Mouse (Mus musculus) bone marrow, adult 2 months (tissue): ENCODE data around the gene Ubald2. TPM values are rescaled to one million over a fixed set of nuclear protein-coding genes. Genes with fewer than 3 reads are reported as not detected.
A peak's percentile ranks its signal among the peaks of the same experiment; 100 is the strongest.

ENCODE experiments used
- H3K27ac ChIP-seq: fragments of 200-500 bp; 2 replicates; pipeline ENCODE4 v1.5.1; 2012; ENCODE audit warnings: low read depth, mild to moderate bottlenecking, control low read depth, inconsistent platforms, low read length; ENCODE audit not compliant: control insufficient read depth, poor library complexity, insufficient read depth
- H3K4me1 ChIP-seq: fragments of 200-500 bp; 2 replicates; pipeline ENCODE4 v1.6.1; 2011; ENCODE audit warnings: low read length; ENCODE audit not compliant: control insufficient read depth, insufficient read depth
- H3K4me3 ChIP-seq: fragments of 200-500 bp; replicated peaks from 2 replicates; pipeline ENCODE3; 2011; ENCODE audit warnings: mild to moderate bottlenecking, low read depth, low read length, control low read depth; ENCODE audit not compliant: control insufficient read depth
- CTCF ChIP-seq: fragments of 200-500 bp; IDR thresholded peaks from 2 replicates; pipeline ENCODE4 v1.5.1; 2011; ENCODE audit warnings: low read length, control low read depth; ENCODE audit not compliant: control insufficient read depth, insufficient read depth
- POLR2A ChIP-seq: fragments of 200-500 bp; IDR thresholded peaks from 2 replicates; pipeline ENCODE4 v1.6.1; 2011; ENCODE audit warnings: low read depth, mild to moderate bottlenecking, control low read depth, low read length, borderline replicate concordance; ENCODE audit not compliant: control insufficient read depth
- WGBS: fragments of 180-500 bp; shearing (Covaris S2); methylation state at CpG from one replicate; pipeline ENCODE4 v1.1.7; 2018; 5-methylcytosine and 5-hydroxymethylcytosine counted together
- polyA plus RNA-seq: library from polyadenylated mRNA; stranded (reverse); fragments of >200 nt; gene quantifications from 2 replicates; pipeline ENCODE4 v1.2.4, GENCODE M21; 2011; ENCODE audit warnings: low replicate concordance; ENCODE audit not compliant: missing spikeins, insufficient read depth, insufficient read length

Gene Ubald2
- polyA plus RNA-seq, 1 experiment = 172 TPM

DNA sequence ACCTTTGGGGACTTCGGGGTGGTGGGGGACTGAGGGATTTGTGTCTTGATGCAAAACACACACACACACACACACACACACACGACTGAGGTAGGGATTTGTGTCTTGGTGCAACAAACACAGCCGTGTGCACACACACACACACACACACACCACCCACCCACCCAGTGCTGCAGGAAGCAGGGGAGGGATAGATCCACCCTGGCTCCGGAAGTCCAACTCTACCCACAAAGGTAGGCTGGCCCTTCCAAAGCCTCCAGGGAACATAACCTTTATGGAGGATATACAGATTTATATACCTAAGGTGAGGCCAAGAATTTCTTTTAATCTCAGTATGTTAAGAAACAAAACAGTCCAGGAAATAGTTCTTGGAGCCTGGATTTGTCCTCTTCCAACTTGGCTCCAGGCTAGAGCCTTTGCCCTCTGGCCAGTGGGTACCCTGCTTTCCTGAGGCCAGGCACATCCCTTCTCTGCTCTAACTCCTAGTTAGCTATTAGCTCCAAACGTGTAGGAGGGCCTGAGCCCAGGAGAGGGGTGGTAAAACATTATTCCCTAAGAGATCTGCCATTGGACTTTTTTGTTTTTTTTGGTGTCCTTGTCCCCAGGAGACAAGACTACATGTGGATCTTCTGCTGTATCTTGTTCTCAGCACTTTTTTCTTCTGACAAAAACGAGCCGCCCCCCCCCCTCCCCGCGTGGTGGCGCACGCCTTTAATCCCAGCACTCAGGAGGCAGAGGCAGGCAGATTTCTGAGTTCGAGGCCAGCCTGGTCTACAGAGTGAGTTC, 1.3 kb downstream of the Ubald2 start:
- 35% methylated on average over 12 of the region's 12 CpGs for WGBS
- peak overlapping the region; percentile 95 for H3K27ac ChIP-seq
- H3K4me3 ChIP-seq = peak overlapping the region; percentile 98
- peaks cover 4% of the 10 kb centered on the region for H3K4me1 ChIP-seq
- TF ChIP-seq POLR2A (no peak), CTCF (no peak)

DNA sequence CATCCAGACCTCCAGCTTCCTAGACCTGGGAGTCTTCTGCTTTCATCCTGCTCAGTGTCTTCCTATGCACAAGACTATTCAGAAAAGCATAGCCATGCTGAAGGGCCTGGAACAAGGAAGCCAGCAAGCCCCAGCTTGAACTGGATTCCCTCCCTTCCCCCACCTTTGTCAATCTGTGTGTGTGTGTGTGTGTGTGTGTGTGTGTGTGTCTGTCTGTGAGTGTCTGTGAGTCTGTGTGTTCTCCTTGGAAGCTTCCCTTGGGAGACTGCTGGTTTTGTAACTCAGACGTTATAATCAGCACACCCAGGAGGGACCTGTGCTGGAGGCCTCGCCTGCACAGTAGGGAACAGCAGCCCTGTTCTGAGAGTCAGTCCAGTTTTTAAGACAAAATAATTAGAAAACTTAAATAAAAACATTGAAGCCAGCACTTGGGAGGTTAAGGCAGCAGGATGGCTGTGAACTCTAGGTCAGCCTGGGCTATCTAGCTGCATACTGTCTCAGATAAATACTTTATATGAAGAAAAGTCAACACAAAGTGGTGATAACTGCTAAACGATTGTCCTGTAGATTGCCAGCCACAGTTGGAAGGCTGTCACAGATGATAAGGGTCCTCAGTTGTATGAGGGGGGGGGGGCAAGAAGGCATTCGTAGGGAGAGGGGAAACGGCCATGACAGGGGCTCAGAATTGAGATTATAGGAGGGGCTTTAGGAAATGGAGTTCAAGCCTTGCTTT, 2.3 kb downstream of the Ubald2 start:
- Histone ChIP-seq H3K4me1 (peaks cover 2% of the 10 kb centered on the region; the same call in 1 of the 2 replicates), H3K4me3 (peak overlapping the region; percentile 32), H3K27ac (peak overlapping the region; percentile 86)
- 6% methylated on average over 5 of the region's 5 CpGs for WGBS
- no peak for TF ChIP-seq CTCF
- TF ChIP-seq POLR2A = no peak

- TF ChIP-seq CTCF = no peak
- no peak for TF ChIP-seq POLR2A
- Histone ChIP-seq H3K27ac (peak overlapping the region; percentile 86), H3K4me3 (peak overlapping the region; percentile 30), H3K4me1 (peaks cover 2% of the 10 kb centered on the region; the same call in 1 of the 2 replicates)
- 9% methylated on average over 4 of the region's 4 CpGs for WGBS
These were observed 2.9 kb downstream of the Ubald2 start for GRCm38 (mm10) chr11:116436725-116437331.

DNA sequence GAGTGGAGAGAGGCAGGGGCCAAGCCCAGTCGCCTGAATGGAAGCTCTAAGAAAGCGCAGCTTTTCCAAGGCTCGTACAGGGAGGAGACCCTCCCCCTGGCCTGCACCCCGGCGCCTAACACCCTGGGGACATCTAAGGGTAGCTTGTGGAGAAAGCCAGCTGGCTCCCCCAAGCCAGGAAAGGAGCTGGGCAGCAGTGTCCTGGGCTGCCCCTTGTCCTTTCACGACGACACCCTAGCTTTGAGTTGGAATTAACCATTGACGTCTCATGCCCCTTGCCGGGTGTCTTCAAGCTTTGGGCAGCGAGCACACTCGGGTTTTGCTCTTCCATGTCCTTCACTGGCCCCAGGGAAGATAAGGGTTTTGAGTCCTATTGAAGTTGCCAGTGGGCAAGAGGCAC, 3.6 kb downstream of the Ubald2 start:
- H3K4me1 ChIP-seq = peaks cover 2% of the 10 kb centered on the region; the same call in 1 of the 2 replicates
- no peak overlapping the region for H3K4me3 ChIP-seq
- H3K27ac ChIP-seq = peak overlapping the region; percentile 86
- no peak for TF ChIP-seq CTCF
- TF ChIP-seq POLR2A = no peak
- WGBS = 85% methylated on average over 11 of the region's 11 CpGs

DNA sequence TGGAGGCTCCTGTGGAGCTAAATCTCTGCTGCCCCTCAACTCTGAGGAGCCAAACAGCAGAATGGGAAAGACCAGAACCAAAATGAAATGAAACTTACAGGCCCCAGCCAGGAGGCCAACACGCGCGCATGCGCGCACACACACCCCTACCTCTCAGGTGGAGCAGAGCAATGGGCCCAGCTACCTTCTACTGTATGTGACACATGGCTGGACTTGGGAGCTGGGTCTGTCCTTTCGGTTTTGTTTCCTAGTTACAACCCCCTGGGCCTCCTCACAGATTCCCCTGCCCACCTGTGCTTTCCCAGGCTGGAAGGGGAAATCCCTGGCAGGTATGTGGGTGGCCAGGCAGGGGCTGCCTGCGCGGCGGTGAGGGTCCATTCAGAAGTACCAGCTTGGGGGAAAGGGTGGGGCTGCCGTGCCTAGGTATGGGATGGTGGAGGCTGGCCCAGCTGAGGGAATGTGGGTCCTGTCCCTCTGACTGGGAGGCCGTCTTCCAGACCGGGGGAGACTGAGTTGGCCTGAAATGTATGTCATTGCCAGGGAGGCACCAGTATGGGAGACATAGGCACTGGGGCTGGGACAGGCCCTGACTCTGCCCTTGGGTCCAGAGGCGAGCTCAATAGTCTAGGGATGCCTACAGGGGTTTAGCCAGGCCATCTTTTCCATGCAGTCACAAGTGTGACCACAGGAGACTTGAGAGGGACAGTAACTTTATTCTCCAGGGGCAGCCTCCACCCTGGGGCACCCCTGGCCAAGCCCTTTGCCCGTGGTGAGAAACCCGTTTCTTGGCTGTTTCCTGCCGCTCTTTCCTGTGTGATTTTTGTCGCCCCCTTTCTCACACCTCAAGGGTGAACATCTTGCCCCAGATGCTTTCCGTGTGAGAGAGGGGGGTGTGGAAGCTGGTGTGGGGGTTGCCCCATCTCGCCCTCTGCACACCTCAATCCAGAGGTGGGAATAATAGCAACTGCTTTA, 5.7 kb downstream of the Ubald2 start:
- H3K27ac ChIP-seq = peak overlapping the region; percentile 61
- no peak overlapping the region for H3K4me3 ChIP-seq
- WGBS = 61% methylated on average over 19 of the region's 19 CpGs
- no peaks in the 10 kb centered on the region; the same call in 1 of the 2 replicates for H3K4me1 ChIP-seq
- TF ChIP-seq POLR2A (peak; percentile 17; the same call in 1 of the 2 replicates), CTCF (no peak)

- Histone ChIP-seq H3K4me3 (no peak overlapping the region), H3K4me1 (no peaks in the 10 kb centered on the region; the same call in 1 of the 2 replicates), H3K27ac (no peak overlapping the region; the same call in 1 of the 2 replicates)
- TF ChIP-seq POLR2A (no peak), CTCF (no peak)
- 64% methylated on average over 7 of the region's 7 CpGs for WGBS
These were observed 6.6 kb downstream of the Ubald2 start for GRCm38 (mm10) chr11:116440408-116441068.

- WGBS = 83% methylated on average over 15 of the region's 15 CpGs
- no peak overlapping the region for H3K4me3 ChIP-seq
- no peak for TF ChIP-seq CTCF
- TF ChIP-seq POLR2A = no peak
These were observed 8.4 kb downstream of the Ubald2 start for GRCm38 (mm10) chr11:116442129-116442866.

DNA sequence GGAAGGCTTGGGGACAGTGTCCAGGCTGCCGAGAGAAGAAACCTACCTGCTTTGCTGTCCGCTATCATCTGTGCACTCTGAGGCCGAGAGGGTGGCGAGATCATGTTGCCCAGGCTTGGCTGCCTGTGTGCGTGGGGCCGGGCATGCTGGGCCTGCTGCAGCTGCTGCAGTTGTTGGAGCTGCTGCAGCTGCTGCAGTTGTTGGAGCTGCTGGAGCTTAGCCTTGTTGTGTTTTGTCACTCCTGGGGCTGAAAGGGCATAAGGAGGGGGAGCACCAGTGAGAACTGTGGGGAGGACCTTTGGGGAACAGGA, 8.9 kb downstream of the Ubald2 start:
- Histone ChIP-seq H3K4me3 (no peak overlapping the region), H3K27ac (no peak overlapping the region), H3K4me1 (peaks cover 1% of the 10 kb centered on the region; the same call in 1 of the 2 replicates)
- no peak for TF ChIP-seq CTCF
- no peak for TF ChIP-seq POLR2A
- WGBS = 87% methylated on average over 6 of the region's 6 CpGs

More at GRCm38 (mm10) chr11:116442129-116442866, 8.4 kb downstream of the Ubald2 start:
- Histone ChIP-seq H3K27ac (no peak overlapping the region), H3K4me1 (peaks cover 1% of the 10 kb centered on the region; the same call in 1 of the 2 replicates)
